Mouse (Mus musculus): ENCODE results near the gene Lzts3. TPM values are rescaled to one million over a fixed set of nuclear protein-coding genes. Genes with fewer than 3 reads are reported as not detected.

Lzts3 gene
- polyA plus RNA-seq, 1 experiment from 2014 or later: 13.0 TPM

DNA sequence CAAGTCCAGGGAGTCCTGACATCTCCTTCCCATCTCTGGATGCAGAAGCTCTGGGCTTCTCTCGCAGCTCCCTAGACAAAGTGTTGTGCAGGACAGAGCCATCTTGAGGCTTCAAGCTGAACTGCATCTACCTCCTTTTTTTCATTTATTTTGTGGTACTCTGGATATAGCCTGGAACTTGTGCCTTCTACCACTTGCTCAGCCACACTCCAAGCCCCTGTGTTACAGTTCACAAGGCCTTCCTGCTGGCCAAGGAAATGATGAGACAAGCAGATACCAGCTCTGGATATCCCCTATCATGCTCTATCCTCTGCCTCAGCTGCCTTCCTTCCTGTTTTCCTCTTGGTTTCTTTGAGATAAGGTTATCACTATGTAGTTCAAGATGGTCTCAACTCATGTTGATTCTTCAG is 45.0 kb downstream of the Lzts3 start:
- no peak for ATAC-seq (replicated peaks; ENCODE audit: low FRiP score)
- H3K4me2 ChIP-seq: no peak overlapping the region
- peaks cover 86% of the 10 kb centered on the region for H3K36me3 ChIP-seq
- 14% methylated on average over 1 of the region's 1 CpGs for WGBS
- H3K27me3 ChIP-seq: no peaks in the 10 kb centered on the region
- no peaks in the 10 kb centered on the region for H3K9me3 ChIP-seq (replicated peaks)
- H3K4me1 ChIP-seq: no peaks in the 10 kb centered on the region
- H3K9ac ChIP-seq: no peak overlapping the region
- H3K27ac ChIP-seq: no peak overlapping the region
- no peak overlapping the region for H3K4me3 ChIP-seq (replicated peaks)

DNA sequence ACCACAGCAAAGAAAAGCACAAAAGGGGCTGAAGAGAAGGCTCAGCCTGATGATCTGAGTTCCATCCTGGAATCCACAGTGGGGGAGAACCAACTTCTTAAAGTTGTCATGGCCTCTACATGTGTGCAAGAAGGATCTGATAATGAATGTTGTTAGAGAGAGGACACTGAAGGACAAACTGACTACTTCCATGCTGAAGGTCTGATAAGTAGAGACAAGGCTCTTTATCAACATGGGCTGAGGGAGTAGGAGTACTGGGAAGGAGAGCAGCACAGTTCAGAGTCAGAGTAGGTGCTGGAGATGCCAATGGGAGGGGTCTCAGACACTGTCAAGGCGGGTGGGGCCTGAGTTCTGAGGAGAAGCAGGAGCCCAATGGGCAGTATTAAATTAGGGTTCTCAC is 47.0 kb downstream of the Lzts3 start:
- WGBS: 85% methylated on average over 1 of the region's 1 CpGs
- no peak overlapping the region for H3K9ac ChIP-seq
- H3K4me1 ChIP-seq: no peaks in the 10 kb centered on the region
- ATAC-seq (replicated peaks; ENCODE audit: low FRiP score): no peak
- no peaks in the 10 kb centered on the region for H3K27me3 ChIP-seq
- no peak overlapping the region for H3K27ac ChIP-seq
- no peak overlapping the region for H3K4me3 ChIP-seq (replicated peaks)
- no peak overlapping the region for H3K4me2 ChIP-seq
- no peaks in the 10 kb centered on the region for H3K9me3 ChIP-seq (replicated peaks)
- H3K36me3 ChIP-seq: peaks cover 80% of the 10 kb centered on the region

- Histone ChIP-seq H3K9me3 (replicated peaks) (no peaks in the 10 kb centered on the region), H3K36me3 (peaks cover 45% of the 10 kb centered on the region), H3K27ac (no peak overlapping the region), H3K4me1 (no peaks in the 10 kb centered on the region), H3K27me3 (no peaks in the 10 kb centered on the region), H3K9ac (no peak overlapping the region), H3K4me2 (no peak overlapping the region), H3K4me3 (replicated peaks) (no peak overlapping the region)
- ATAC-seq (replicated peaks; ENCODE audit: low FRiP score): no peak
- 94% methylated on average over 2 of the region's 2 CpGs for WGBS
Observed at GRCm38 (mm10) chr2:130591016-130591415, 51.6 kb downstream of the Lzts3 start.

- H3K36me3 ChIP-seq: peaks cover 32% of the 10 kb centered on the region
- H3K27ac ChIP-seq: no peak overlapping the region
- no peak overlapping the region for H3K9ac ChIP-seq
- no peaks in the 10 kb centered on the region for H3K9me3 ChIP-seq (replicated peaks)
- H3K4me1 ChIP-seq: no peaks in the 10 kb centered on the region
- no peak for ATAC-seq (replicated peaks; ENCODE audit: low FRiP score)
- H3K4me3 ChIP-seq (replicated peaks): no peak overlapping the region
- H3K27me3 ChIP-seq: no peaks in the 10 kb centered on the region
- WGBS: 90% methylated on average over 2 of the region's 2 CpGs
- H3K4me2 ChIP-seq: no peak overlapping the region
Observed at GRCm38 (mm10) chr2:130589761-130590160, 52.8 kb downstream of the Lzts3 start.

GRCm38 (mm10) chr2:130589157-130589556 is 53.4 kb downstream of the Lzts3 start:
- no peak overlapping the region for H3K9ac ChIP-seq
- 75% methylated on average over 4 of the region's 4 CpGs for WGBS
- no peaks in the 10 kb centered on the region for H3K9me3 ChIP-seq (replicated peaks)
- no peaks in the 10 kb centered on the region for H3K27me3 ChIP-seq
- no peak overlapping the region for H3K27ac ChIP-seq
- no peaks in the 10 kb centered on the region for H3K4me1 ChIP-seq
- H3K36me3 ChIP-seq: peaks cover 29% of the 10 kb centered on the region
- no peak overlapping the region for H3K4me3 ChIP-seq (replicated peaks)
- no peak overlapping the region for H3K4me2 ChIP-seq
- no peak for ATAC-seq (replicated peaks; ENCODE audit: low FRiP score)

DNA sequence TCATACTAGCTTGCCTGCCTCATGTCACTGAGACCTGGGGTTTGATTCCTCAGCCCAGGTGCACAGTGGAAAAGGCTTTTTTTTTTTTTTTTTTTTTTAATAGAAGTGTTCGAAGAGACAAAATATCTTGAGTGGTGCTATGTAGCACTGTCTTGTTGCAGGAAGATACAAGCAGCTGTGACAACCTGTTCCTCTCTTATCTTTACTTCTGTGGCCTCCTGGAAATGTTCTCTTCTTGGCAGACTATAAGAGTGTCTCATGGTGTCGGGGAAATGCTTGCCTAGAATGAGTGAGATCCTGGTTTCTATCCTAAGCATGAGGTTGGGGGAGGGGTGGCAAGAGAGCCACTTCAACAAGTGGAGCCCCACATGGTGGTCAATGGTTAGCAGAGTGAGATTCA is 54.2 kb downstream of the Lzts3 start:
- H3K4me2 ChIP-seq: no peak overlapping the region
- H3K4me3 ChIP-seq (replicated peaks): no peak overlapping the region
- 85% methylated on average over 2 of the region's 2 CpGs for WGBS
- no peaks in the 10 kb centered on the region for H3K4me1 ChIP-seq
- H3K9me3 ChIP-seq (replicated peaks): no peaks in the 10 kb centered on the region
- peaks cover 26% of the 10 kb centered on the region for H3K36me3 ChIP-seq
- ATAC-seq (replicated peaks; ENCODE audit: low FRiP score): no peak
- H3K27ac ChIP-seq: no peak overlapping the region
- no peaks in the 10 kb centered on the region for H3K27me3 ChIP-seq
- H3K9ac ChIP-seq: no peak overlapping the region

DNA sequence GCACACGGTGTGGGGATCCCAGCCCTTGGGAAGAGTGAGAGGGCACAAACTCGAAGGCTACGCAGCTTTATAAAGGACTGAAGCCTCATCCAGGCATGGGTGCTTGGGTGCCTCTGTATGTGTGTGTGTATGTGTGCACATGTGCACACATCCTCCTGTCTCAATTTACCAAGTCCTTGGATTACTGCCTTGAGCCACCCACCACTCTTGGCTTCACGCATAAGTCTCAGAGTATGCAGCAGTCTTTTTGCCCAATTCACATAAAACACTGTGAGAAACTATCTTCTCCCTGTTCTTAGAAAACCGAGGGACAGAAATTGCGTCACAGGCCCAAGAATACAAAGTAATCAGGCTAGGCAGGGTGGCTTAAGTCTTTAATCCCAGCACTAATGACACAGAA is 56.6 kb downstream of the Lzts3 start:
- no peaks in the 10 kb centered on the region for H3K9me3 ChIP-seq (replicated peaks)
- no peak for ATAC-seq (replicated peaks; ENCODE audit: low FRiP score)
- H3K4me3 ChIP-seq (replicated peaks): no peak overlapping the region
- peaks cover 23% of the 10 kb centered on the region for H3K27me3 ChIP-seq
- H3K4me2 ChIP-seq: no peak overlapping the region
- WGBS: 83% methylated on average over 6 of the region's 6 CpGs
- peaks cover 3% of the 10 kb centered on the region for H3K4me1 ChIP-seq
- H3K27ac ChIP-seq: no peak overlapping the region
- no peak overlapping the region for H3K9ac ChIP-seq
- peaks cover 13% of the 10 kb centered on the region for H3K36me3 ChIP-seq

GRCm38 (mm10) chr2:130583902-130584560 is 58.6 kb downstream of the Lzts3 start:
- Histone ChIP-seq H3K36me3 (no peaks in the 10 kb centered on the region), H3K4me2 (no peak overlapping the region), H3K9ac (no peak overlapping the region), H3K9me3 (replicated peaks) (no peaks in the 10 kb centered on the region), H3K4me1 (peaks cover 16% of the 10 kb centered on the region), H3K4me3 (replicated peaks) (no peak overlapping the region), H3K27ac (no peak overlapping the region), H3K27me3 (peaks cover 43% of the 10 kb centered on the region)
- no peak for ATAC-seq (replicated peaks; ENCODE audit: low FRiP score)
- WGBS: 78% methylated on average over 10 of the region's 10 CpGs

Other genes starting within 250 kb of the Lzts3 start
- 82.1 and 87.4 TPM in 2 replicates for gene Cpxm1, start 245.2 kb downstream of the Lzts3 start, polyA plus RNA-seq (2015; fragmentation: Nextera tagmentation; extraction: Ambion mirVana)
- gene Gm28372, start 237.6 kb downstream of the Lzts3 start, polyA plus RNA-seq (2015; fragmentation: Nextera tagmentation; extraction: Ambion mirVana): 0.09 TPM in 1 of 2 replicates, not detected in the other
- gene 1700020A23Rik, start 237.5 kb downstream of the Lzts3 start, polyA plus RNA-seq (2015; fragmentation: Nextera tagmentation; extraction: Ambion mirVana): not detected in 2 replicates
- not detected in 2 replicates for gene Tmem239, start 236.3 kb downstream of the Lzts3 start, polyA plus RNA-seq (2015; fragmentation: Nextera tagmentation; extraction: Ambion mirVana)
- 101 and 103 TPM in 2 replicates for gene Vps16, start 218.5 kb downstream of the Lzts3 start, polyA plus RNA-seq (2015; fragmentation: Nextera tagmentation; extraction: Ambion mirVana)
- 17.3 and 19.0 TPM in 2 replicates for gene Pced1a, start 218.1 kb downstream of the Lzts3 start, polyA plus RNA-seq (2015; fragmentation: Nextera tagmentation; extraction: Ambion mirVana)
- gene Ptpra, start 192.5 kb downstream of the Lzts3 start, polyA plus RNA-seq (2015; fragmentation: Nextera tagmentation; extraction: Ambion mirVana): 87.9 and 92.2 TPM in 2 replicates
- 89.8 and 97.7 TPM in 2 replicates for gene Mrps26, start 79.1 kb downstream of the Lzts3 start, polyA plus RNA-seq (2015; fragmentation: Nextera tagmentation; extraction: Ambion mirVana)
- gene Oxt, start 66.6 kb downstream of the Lzts3 start, polyA plus RNA-seq (2015; fragmentation: Nextera tagmentation; extraction: Ambion mirVana): not detected in 2 replicates
- not detected in 2 replicates for gene Avp, start 60.2 kb downstream of the Lzts3 start, polyA plus RNA-seq (2015; fragmentation: Nextera tagmentation; extraction: Ambion mirVana)
- 17.3 TPM in 2 replicates for gene Fastkd5, start 12.8 kb downstream of the Lzts3 start, polyA plus RNA-seq (2015; fragmentation: Nextera tagmentation; extraction: Ambion mirVana)
- 12.6 and 13.6 TPM in 2 replicates for gene Ubox5, start 12.8 kb downstream of the Lzts3 start, polyA plus RNA-seq (2015; fragmentation: Nextera tagmentation; extraction: Ambion mirVana)
- 64.7 and 76.8 TPM in 2 replicates for gene Ddrgk1, start 21.9 kb upstream of the Lzts3 start, polyA plus RNA-seq (2015; fragmentation: Nextera tagmentation; extraction: Ambion mirVana)
- gene Itpa, start 24.8 kb upstream of the Lzts3 start, polyA plus RNA-seq (2015; fragmentation: Nextera tagmentation; extraction: Ambion mirVana): 118 and 120 TPM in 2 replicates
- 2.4 TPM in 2 replicates for gene Slc4a11, start 54.7 kb upstream of the Lzts3 start, polyA plus RNA-seq (2015; fragmentation: Nextera tagmentation; extraction: Ambion mirVana)